Mouse (Mus musculus): ENCODE results near the gene Ubash3b. TPM values are rescaled to one million over a fixed set of nuclear protein-coding genes. Genes with fewer than 3 reads are reported as not detected.

Ubash3b gene
- polyA plus RNA-seq, 1 experiment = 1.6 TPM

GRCm38 (mm10) chr9:41149079-41149676 lies 12.3 kb downstream of the Ubash3b start:
- 72% methylated on average over 6 of the region's 6 CpGs for WGBS
- no peak overlapping the region for H3K27ac ChIP-seq (ENCODE audit: insufficient read depth, low read depth, low read length)
- no peak overlapping the region for H3K4me3 ChIP-seq (ENCODE audit: low read depth, low read length)
- no peaks in the 10 kb centered on the region for H3K27me3 ChIP-seq (ENCODE audit: control insufficient read depth, insufficient read depth, low read length)
- TF ChIP-seq POLR2A (IDR thresholded peaks at IDR 0.05; ENCODE audit: low read depth, low read length) (no peak), CTCF (IDR thresholded peaks at IDR 0.05; ENCODE audit: extremely low read depth, insufficient read length, insufficient replicate concordance, low read depth, low read length) (no peak)
- H3K36me3 ChIP-seq (ENCODE audit: control insufficient read depth, insufficient read depth, low read length) = no peaks in the 10 kb centered on the region
- no peaks in the 10 kb centered on the region; the same call in 1 of the 2 replicates for H3K4me1 ChIP-seq (ENCODE audit: control insufficient read depth, insufficient read depth, insufficient read length, low read length)

- WGBS = 82% methylated on average over 7 of the region's 7 CpGs
- Histone ChIP-seq H3K27ac (ENCODE audit: insufficient read depth, low read depth, low read length) (no peak overlapping the region), H3K4me1 (ENCODE audit: control insufficient read depth, insufficient read depth, insufficient read length, low read length) (no peaks in the 10 kb centered on the region; the same call in 1 of the 2 replicates), H3K4me3 (ENCODE audit: low read depth, low read length) (no peak overlapping the region), H3K36me3 (ENCODE audit: control insufficient read depth, insufficient read depth, low read length) (no peaks in the 10 kb centered on the region), H3K27me3 (ENCODE audit: control insufficient read depth, insufficient read depth, low read length) (no peaks in the 10 kb centered on the region)
- TF ChIP-seq CTCF (IDR thresholded peaks at IDR 0.05; ENCODE audit: extremely low read depth, insufficient read length, insufficient replicate concordance, low read depth, low read length) = no peak
- no peak for TF ChIP-seq POLR2A (IDR thresholded peaks at IDR 0.05; ENCODE audit: low read depth, low read length)
These were observed 12.9 kb downstream of the Ubash3b start for GRCm38 (mm10) chr9:41148600-41148999.

DNA sequence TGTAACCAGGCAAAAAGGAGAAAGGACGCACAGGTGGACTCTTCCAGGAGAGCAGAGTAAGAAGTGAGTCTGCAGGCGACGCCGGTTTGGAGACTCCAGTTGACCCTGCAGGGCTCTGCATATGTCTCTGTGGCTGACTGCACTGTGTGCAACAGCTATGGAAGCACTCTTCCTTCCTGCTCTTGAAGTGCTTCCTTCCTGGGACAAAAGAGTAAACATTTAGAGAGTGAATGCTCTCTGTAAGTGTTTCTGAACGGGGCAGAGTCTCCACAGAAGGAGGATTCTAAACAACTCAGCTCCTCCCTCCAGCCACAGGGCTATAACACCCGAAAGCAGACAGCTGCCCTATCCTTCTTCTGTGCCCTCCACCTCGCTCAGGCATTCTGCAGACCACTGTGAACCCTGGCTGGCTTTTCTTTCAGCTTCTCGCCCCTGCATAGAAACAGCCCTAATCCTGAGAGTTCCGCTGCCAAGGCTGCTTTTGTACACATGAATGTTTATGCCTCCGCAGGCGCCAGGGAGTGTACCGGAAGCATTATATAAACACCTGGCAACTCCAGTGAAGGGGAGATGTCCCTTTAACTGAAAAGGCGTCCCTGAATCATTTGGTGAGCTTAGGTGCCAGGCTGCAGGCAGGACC lies 14.2 kb downstream of the Ubash3b start:
- TF ChIP-seq CTCF (IDR thresholded peaks at IDR 0.05; ENCODE audit: extremely low read depth, insufficient read length, insufficient replicate concordance, low read depth, low read length) (no peak), POLR2A (IDR thresholded peaks at IDR 0.05; ENCODE audit: low read depth, low read length) (no peak)
- no peaks in the 10 kb centered on the region for H3K27me3 ChIP-seq (ENCODE audit: control insufficient read depth, insufficient read depth, low read length)
- 41% methylated on average over 13 of the region's 13 CpGs for WGBS

DNA sequence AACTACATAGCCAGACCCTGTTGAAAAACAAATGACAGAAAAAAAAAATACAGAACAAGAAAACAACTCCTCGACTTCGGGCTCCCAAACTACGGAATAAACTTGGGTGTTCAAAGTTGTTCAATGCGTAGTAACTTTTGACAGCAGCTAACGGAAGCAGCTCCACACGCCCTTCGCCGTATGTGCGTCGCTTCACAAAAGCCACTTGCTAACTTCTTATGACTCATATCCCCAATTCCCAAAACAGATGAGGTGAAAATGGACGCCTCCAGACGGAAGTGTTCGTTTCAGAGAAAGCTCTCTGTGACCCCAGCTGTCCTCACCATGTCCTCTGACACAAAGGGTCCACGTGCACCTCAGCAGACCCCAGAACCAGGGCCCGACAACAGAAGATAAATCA lies 17.7 kb downstream of the Ubash3b start:
- 87% methylated on average over 15 of the region's 15 CpGs for WGBS
- H3K36me3 ChIP-seq (ENCODE audit: control insufficient read depth, insufficient read depth, low read length) = no peaks in the 10 kb centered on the region
- TF ChIP-seq CTCF (IDR thresholded peaks at IDR 0.05; ENCODE audit: extremely low read depth, insufficient read length, insufficient replicate concordance, low read depth, low read length) (no peak), POLR2A (IDR thresholded peaks at IDR 0.05; ENCODE audit: low read depth, low read length) (no peak)
- no peak overlapping the region for H3K4me3 ChIP-seq (ENCODE audit: low read depth, low read length)
- no peaks in the 10 kb centered on the region; the same call in 1 of the 2 replicates for H3K4me1 ChIP-seq (ENCODE audit: control insufficient read depth, insufficient read depth, insufficient read length, low read length)
- H3K27me3 ChIP-seq (ENCODE audit: control insufficient read depth, insufficient read depth, low read length) = no peaks in the 10 kb centered on the region
- no peak overlapping the region for H3K27ac ChIP-seq (ENCODE audit: insufficient read depth, low read depth, low read length)

More for the DNA sequence above, 14.2 kb downstream of the Ubash3b start:
- H3K4me1 ChIP-seq (ENCODE audit: control insufficient read depth, insufficient read depth, insufficient read length, low read length) = no peaks in the 10 kb centered on the region; the same call in 1 of the 2 replicates
- H3K36me3 ChIP-seq (ENCODE audit: control insufficient read depth, insufficient read depth, low read length) = no peaks in the 10 kb centered on the region
- peak overlapping the region; percentile 11 for H3K4me3 ChIP-seq (ENCODE audit: low read depth, low read length)
- H3K27ac ChIP-seq (ENCODE audit: insufficient read depth, low read depth, low read length) = peak overlapping the region; percentile 30; the same call in 1 of the 2 replicates

DNA sequence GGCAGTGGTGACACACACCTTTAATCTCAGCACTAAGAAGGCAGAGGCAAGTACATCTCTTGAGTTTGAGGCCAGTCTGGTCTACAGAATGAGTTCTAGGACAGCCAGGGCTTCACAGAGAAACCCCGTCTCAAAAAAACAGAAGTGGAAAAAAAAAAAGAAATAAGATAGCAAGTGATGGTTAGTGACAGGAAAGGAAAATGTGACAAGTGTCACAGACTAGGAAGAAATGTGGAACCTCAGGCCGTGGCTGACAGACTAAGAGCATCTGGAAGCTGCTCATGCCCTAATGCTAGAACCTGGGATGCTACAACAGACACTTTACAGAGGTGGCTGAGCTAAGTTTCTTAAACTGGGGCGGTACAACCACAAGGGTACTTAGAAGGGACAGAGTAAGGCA lies 18.4 kb downstream of the Ubash3b start:
- Histone ChIP-seq H3K27me3 (ENCODE audit: control insufficient read depth, insufficient read depth, low read length) (no peaks in the 10 kb centered on the region), H3K36me3 (ENCODE audit: control insufficient read depth, insufficient read depth, low read length) (no peaks in the 10 kb centered on the region), H3K27ac (ENCODE audit: insufficient read depth, low read depth, low read length) (no peak overlapping the region), H3K4me1 (ENCODE audit: control insufficient read depth, insufficient read depth, insufficient read length, low read length) (no peaks in the 10 kb centered on the region; the same call in 1 of the 2 replicates), H3K4me3 (ENCODE audit: low read depth, low read length) (no peak overlapping the region)
- 67% methylated on average over 3 of the region's 3 CpGs for WGBS
- TF ChIP-seq CTCF (IDR thresholded peaks at IDR 0.05; ENCODE audit: extremely low read depth, insufficient read length, insufficient replicate concordance, low read depth, low read length) (no peak), POLR2A (IDR thresholded peaks at IDR 0.05; ENCODE audit: low read depth, low read length) (no peak)

- Histone ChIP-seq H3K27me3 (ENCODE audit: control insufficient read depth, insufficient read depth, low read length) (no peaks in the 10 kb centered on the region), H3K36me3 (ENCODE audit: control insufficient read depth, insufficient read depth, low read length) (no peaks in the 10 kb centered on the region), H3K4me3 (ENCODE audit: low read depth, low read length) (no peak overlapping the region), H3K27ac (ENCODE audit: insufficient read depth, low read depth, low read length) (no peak overlapping the region), H3K4me1 (ENCODE audit: control insufficient read depth, insufficient read depth, insufficient read length, low read length) (no peaks in the 10 kb centered on the region)
- TF ChIP-seq CTCF (IDR thresholded peaks at IDR 0.05; ENCODE audit: extremely low read depth, insufficient read length, insufficient replicate concordance, low read depth, low read length) = no peak
- 19% methylated on average over 2 of the region's 2 CpGs for WGBS
These were observed 20.5 kb downstream of the Ubash3b start for GRCm38 (mm10) chr9:41141026-41141425.

DNA sequence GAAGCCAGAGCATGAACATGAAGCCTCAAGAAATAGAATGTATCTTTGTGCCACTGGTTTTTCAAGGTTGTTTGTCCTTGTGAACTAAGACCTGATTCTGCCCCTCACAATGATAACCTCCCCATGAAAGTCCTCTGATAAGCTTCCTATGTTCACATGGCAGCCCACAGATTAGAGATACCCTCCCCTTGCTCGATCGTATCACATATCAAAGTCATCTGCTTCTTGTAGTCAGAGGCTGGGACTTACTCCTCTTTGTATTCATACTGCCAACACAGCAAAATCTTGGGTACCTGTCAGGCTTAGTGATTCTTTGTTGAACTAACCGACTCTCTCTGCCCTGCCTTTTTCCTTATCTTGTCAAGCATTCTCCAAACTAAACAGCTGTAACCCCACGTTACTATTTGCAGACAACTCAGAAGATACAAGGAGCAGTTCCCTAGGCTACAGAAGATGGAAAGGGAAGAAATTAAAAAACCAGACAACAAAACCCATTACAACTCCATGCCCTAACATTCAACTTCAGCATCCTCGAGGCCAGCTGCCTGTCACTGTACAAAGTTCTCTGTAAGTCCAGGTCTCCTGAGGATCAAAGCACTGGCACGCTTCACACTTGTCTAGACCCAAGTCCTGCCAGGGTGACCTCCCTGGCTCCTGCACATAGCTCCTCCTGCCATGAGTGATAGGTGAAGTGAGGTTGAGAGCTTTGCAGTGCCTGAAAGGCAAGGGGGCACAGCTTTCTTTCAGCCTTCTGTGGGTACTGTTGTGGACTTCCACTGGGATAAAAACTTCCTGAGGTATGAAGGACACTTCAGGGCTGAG lies 22.3 kb downstream of the Ubash3b start:
- H3K4me3 ChIP-seq (ENCODE audit: low read depth, low read length) = no peak overlapping the region
- WGBS = 34% methylated on average over 6 of the region's 6 CpGs

More for the DNA sequence above, 22.3 kb downstream of the Ubash3b start:
- TF ChIP-seq CTCF (IDR thresholded peaks at IDR 0.05; ENCODE audit: extremely low read depth, insufficient read length, insufficient replicate concordance, low read depth, low read length) = no peak
- TF ChIP-seq POLR2A (IDR thresholded peaks at IDR 0.05; ENCODE audit: low read depth, low read length) = no peak
- H3K36me3 ChIP-seq (ENCODE audit: control insufficient read depth, insufficient read depth, low read length) = no peaks in the 10 kb centered on the region
- H3K27ac ChIP-seq (ENCODE audit: insufficient read depth, low read depth, low read length) = no peak overlapping the region
- no peaks in the 10 kb centered on the region for H3K4me1 ChIP-seq (ENCODE audit: control insufficient read depth, insufficient read depth, insufficient read length, low read length)
- no peaks in the 10 kb centered on the region for H3K27me3 ChIP-seq (ENCODE audit: control insufficient read depth, insufficient read depth, low read length)
